Mouse (Mus musculus): Measurements from ENCODE around the gene Cdcp1.

DNA sequence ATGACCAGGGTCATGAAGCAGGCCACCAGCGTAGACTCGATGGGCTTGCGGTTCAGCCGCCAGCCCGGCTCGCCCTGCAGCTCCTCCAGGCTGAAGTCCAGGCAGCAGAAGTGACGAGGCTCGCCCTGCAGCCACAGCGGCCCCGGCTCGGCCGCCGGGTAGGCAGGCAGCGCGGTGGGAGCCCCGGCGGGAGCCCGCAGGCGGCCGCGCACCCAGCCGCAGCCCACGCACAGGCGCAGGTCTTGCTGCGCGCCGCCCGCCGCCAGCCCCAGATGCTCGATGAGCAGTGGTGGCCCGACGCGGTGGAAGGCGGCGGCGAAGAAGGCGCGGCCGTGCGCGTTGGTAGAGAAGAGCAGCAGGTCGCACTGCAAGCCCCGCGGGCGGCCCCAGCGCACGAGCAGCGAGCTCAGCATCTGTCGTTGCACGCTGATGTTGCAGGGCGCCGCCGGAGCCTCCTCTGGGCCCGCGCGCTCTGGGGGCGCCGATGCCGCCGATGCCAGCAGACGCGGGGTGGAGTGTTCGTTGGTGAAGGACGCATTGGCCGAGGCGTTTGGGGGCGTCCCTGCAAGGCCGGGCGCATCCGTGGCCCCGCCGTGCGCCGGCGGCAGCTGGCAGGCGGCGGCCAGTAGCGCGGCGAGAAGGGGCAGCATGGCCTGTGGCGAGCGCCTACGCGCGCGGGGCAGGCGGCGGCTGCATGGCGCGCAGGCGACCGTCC, 44.2 kb upstream of the Cdcp1 start:
- TF ChIP-seq CEBPB (IDR thresholded peaks at IDR 0.05; ENCODE audit: low read depth): no peak
- no peak for TF ChIP-seq CTCF (IDR thresholded peaks at IDR 0.05; ENCODE audit: control insufficient read depth, insufficient read depth, insufficient read length)
- TF ChIP-seq MYOD1 (IDR thresholded peaks at IDR 0.05; ENCODE audit: control insufficient read depth, insufficient read length, low read depth): no peak
- TF ChIP-seq MAX (IDR thresholded peaks at IDR 0.05): no peak
- TF ChIP-seq MYOG (IDR thresholded peaks at IDR 0.05; ENCODE audit: control insufficient read depth, extremely low read depth, insufficient read length): no peak
- no peak for TF ChIP-seq USF1 (IDR thresholded peaks at IDR 0.05; ENCODE audit: low read depth)

Measured in C2C12 (cell line).